Mouse (Mus musculus): ENCODE measurements at regions not wholly inside any gene's neighbourhood (a gene's known extent, or its start where the extent isn't known, plus 50 kb on each side); places are given as distances from the start of the nearest gene placed in this dataset.

GRCm38 (mm10) chr19:27076920-27077512 is 139.3 kb upstream of the Vldlr start:
- TF ChIP-seq CTCF (IDR thresholded peaks at IDR 0.05; ENCODE audit: low read depth, low read length) (no peak), POLR2A (IDR thresholded peaks at IDR 0.05; ENCODE audit: insufficient read depth, low read length) (no peak), EP300 (IDR thresholded peaks at IDR 0.05; ENCODE audit: insufficient read depth, low read depth, low read length) (no peak)
- H3K9me3 ChIP-seq (replicated peaks; ENCODE audit: control insufficient read depth, insufficient read depth, low read length, poor library complexity, severe bottlenecking), result no peaks in the 10 kb centered on the region
- no peaks in the 10 kb centered on the region for H3K4me1 ChIP-seq (ENCODE audit: control insufficient read depth, insufficient read depth, low read length)
- H3K27me3 ChIP-seq (ENCODE audit: control insufficient read depth, insufficient read depth, low read length, poor library complexity, severe bottlenecking), result no peaks in the 10 kb centered on the region
- no peaks in the 10 kb centered on the region for H3K36me3 ChIP-seq (ENCODE audit: control insufficient read depth, insufficient read depth, low read length, poor library complexity, severe bottlenecking)
- H3K9ac ChIP-seq (ENCODE audit: low read depth, poor library complexity, severe bottlenecking), result no peak overlapping the region
- H3K27ac ChIP-seq (ENCODE audit: insufficient read depth, low read length), result no peak overlapping the region
- no peak overlapping the region for H3K4me3 ChIP-seq (ENCODE audit: low read depth, low read length)

GRCm38 (mm10) chr19:27087344-27087743 is 128.9 kb upstream of the Vldlr start:
- no peaks in the 10 kb centered on the region for H3K9me3 ChIP-seq (replicated peaks; ENCODE audit: control insufficient read depth, insufficient read depth, low read length, poor library complexity, severe bottlenecking)
- TF ChIP-seq CTCF (IDR thresholded peaks at IDR 0.05; ENCODE audit: low read depth, low read length), result no peak
- no peak for TF ChIP-seq EP300 (IDR thresholded peaks at IDR 0.05; ENCODE audit: insufficient read depth, low read depth, low read length)
- no peak for TF ChIP-seq POLR2A (IDR thresholded peaks at IDR 0.05; ENCODE audit: insufficient read depth, low read length)
- no peaks in the 10 kb centered on the region for H3K36me3 ChIP-seq (ENCODE audit: control insufficient read depth, insufficient read depth, low read length, poor library complexity, severe bottlenecking)
- no peak overlapping the region for H3K4me3 ChIP-seq (ENCODE audit: low read depth, low read length)
- no peaks in the 10 kb centered on the region for H3K4me1 ChIP-seq (ENCODE audit: control insufficient read depth, insufficient read depth, low read length)
- no peaks in the 10 kb centered on the region for H3K27me3 ChIP-seq (ENCODE audit: control insufficient read depth, insufficient read depth, low read length, poor library complexity, severe bottlenecking)
- no peak overlapping the region for H3K27ac ChIP-seq (ENCODE audit: insufficient read depth, low read length)
- H3K9ac ChIP-seq (ENCODE audit: low read depth, poor library complexity, severe bottlenecking), result no peak overlapping the region

GRCm38 (mm10) chr19:27087833-27088232 is 128.5 kb upstream of the Vldlr start:
- H3K27ac ChIP-seq (ENCODE audit: insufficient read depth, low read length), result no peak overlapping the region
- no peaks in the 10 kb centered on the region for H3K9me3 ChIP-seq (replicated peaks; ENCODE audit: control insufficient read depth, insufficient read depth, low read length, poor library complexity, severe bottlenecking)
- no peaks in the 10 kb centered on the region for H3K27me3 ChIP-seq (ENCODE audit: control insufficient read depth, insufficient read depth, low read length, poor library complexity, severe bottlenecking)
- H3K9ac ChIP-seq (ENCODE audit: low read depth, poor library complexity, severe bottlenecking), result no peak overlapping the region
- no peaks in the 10 kb centered on the region for H3K4me1 ChIP-seq (ENCODE audit: control insufficient read depth, insufficient read depth, low read length)
- H3K36me3 ChIP-seq (ENCODE audit: control insufficient read depth, insufficient read depth, low read length, poor library complexity, severe bottlenecking), result no peaks in the 10 kb centered on the region
- no peak overlapping the region for H3K4me3 ChIP-seq (ENCODE audit: low read depth, low read length)
- no peak for TF ChIP-seq POLR2A (IDR thresholded peaks at IDR 0.05; ENCODE audit: insufficient read depth, low read length)
- no peak for TF ChIP-seq CTCF (IDR thresholded peaks at IDR 0.05; ENCODE audit: low read depth, low read length)
- TF ChIP-seq EP300 (IDR thresholded peaks at IDR 0.05; ENCODE audit: insufficient read depth, low read depth, low read length), result no peak

- H3K4me3 ChIP-seq (ENCODE audit: low read depth, low read length), result no peak overlapping the region
- TF ChIP-seq CTCF (IDR thresholded peaks at IDR 0.05; ENCODE audit: low read depth, low read length) (no peak), EP300 (IDR thresholded peaks at IDR 0.05; ENCODE audit: insufficient read depth, low read depth, low read length) (no peak), POLR2A (IDR thresholded peaks at IDR 0.05; ENCODE audit: insufficient read depth, low read length) (no peak)
- H3K27me3 ChIP-seq (ENCODE audit: control insufficient read depth, insufficient read depth, low read length, poor library complexity, severe bottlenecking), result no peaks in the 10 kb centered on the region
- H3K36me3 ChIP-seq (ENCODE audit: control insufficient read depth, insufficient read depth, low read length, poor library complexity, severe bottlenecking), result no peaks in the 10 kb centered on the region
- no peak overlapping the region for H3K27ac ChIP-seq (ENCODE audit: insufficient read depth, low read length)
- H3K9ac ChIP-seq (ENCODE audit: low read depth, poor library complexity, severe bottlenecking), result no peak overlapping the region
- H3K4me1 ChIP-seq (ENCODE audit: control insufficient read depth, insufficient read depth, low read length), result no peaks in the 10 kb centered on the region
- H3K9me3 ChIP-seq (replicated peaks; ENCODE audit: control insufficient read depth, insufficient read depth, low read length, poor library complexity, severe bottlenecking), result no peaks in the 10 kb centered on the region
Observed at GRCm38 (mm10) chr19:27089099-27089498, 127.2 kb upstream of the Vldlr start.

GRCm38 (mm10) chr19:27091603-27092002 is 124.7 kb upstream of the Vldlr start:
- no peaks in the 10 kb centered on the region for H3K27me3 ChIP-seq (ENCODE audit: control insufficient read depth, insufficient read depth, low read length, poor library complexity, severe bottlenecking)

GRCm38 (mm10) chr19:27094777-27095478 is 121.4 kb upstream of the Vldlr start:
- Histone ChIP-seq H3K4me3 (ENCODE audit: low read depth, low read length) (no peak overlapping the region), H3K9me3 (replicated peaks; ENCODE audit: control insufficient read depth, insufficient read depth, low read length, poor library complexity, severe bottlenecking) (no peaks in the 10 kb centered on the region), H3K27ac (ENCODE audit: insufficient read depth, low read length) (no peak overlapping the region), H3K27me3 (ENCODE audit: control insufficient read depth, insufficient read depth, low read length, poor library complexity, severe bottlenecking) (no peaks in the 10 kb centered on the region), H3K9ac (ENCODE audit: low read depth, poor library complexity, severe bottlenecking) (no peak overlapping the region), H3K4me1 (ENCODE audit: control insufficient read depth, insufficient read depth, low read length) (no peaks in the 10 kb centered on the region), H3K36me3 (ENCODE audit: control insufficient read depth, insufficient read depth, low read length, poor library complexity, severe bottlenecking) (no peaks in the 10 kb centered on the region)
- TF ChIP-seq CTCF (IDR thresholded peaks at IDR 0.05; ENCODE audit: low read depth, low read length) (no peak), EP300 (IDR thresholded peaks at IDR 0.05; ENCODE audit: insufficient read depth, low read depth, low read length) (no peak), POLR2A (IDR thresholded peaks at IDR 0.05; ENCODE audit: insufficient read depth, low read length) (no peak)

More at GRCm38 (mm10) chr19:27091603-27092002, 124.7 kb upstream of the Vldlr start:
- Histone ChIP-seq H3K36me3 (ENCODE audit: control insufficient read depth, insufficient read depth, low read length, poor library complexity, severe bottlenecking) (no peaks in the 10 kb centered on the region), H3K4me1 (ENCODE audit: control insufficient read depth, insufficient read depth, low read length) (no peaks in the 10 kb centered on the region), H3K9me3 (replicated peaks; ENCODE audit: control insufficient read depth, insufficient read depth, low read length, poor library complexity, severe bottlenecking) (no peaks in the 10 kb centered on the region), H3K27ac (ENCODE audit: insufficient read depth, low read length) (no peak overlapping the region), H3K4me3 (ENCODE audit: low read depth, low read length) (no peak overlapping the region), H3K9ac (ENCODE audit: low read depth, poor library complexity, severe bottlenecking) (no peak overlapping the region)
- TF ChIP-seq POLR2A (IDR thresholded peaks at IDR 0.05; ENCODE audit: insufficient read depth, low read length) (no peak), CTCF (IDR thresholded peaks at IDR 0.05; ENCODE audit: low read depth, low read length) (no peak)
